Mouse (Mus musculus): ENCODE measurements around the gene Ano8. TPM values are rescaled to one million over a fixed set of nuclear protein-coding genes. Genes with fewer than 3 reads are reported as not detected.

The Ano8 gene
- total RNA-seq, 2 experiments from 2014 or later: 18.1 to 18.6 TPM

DNA sequence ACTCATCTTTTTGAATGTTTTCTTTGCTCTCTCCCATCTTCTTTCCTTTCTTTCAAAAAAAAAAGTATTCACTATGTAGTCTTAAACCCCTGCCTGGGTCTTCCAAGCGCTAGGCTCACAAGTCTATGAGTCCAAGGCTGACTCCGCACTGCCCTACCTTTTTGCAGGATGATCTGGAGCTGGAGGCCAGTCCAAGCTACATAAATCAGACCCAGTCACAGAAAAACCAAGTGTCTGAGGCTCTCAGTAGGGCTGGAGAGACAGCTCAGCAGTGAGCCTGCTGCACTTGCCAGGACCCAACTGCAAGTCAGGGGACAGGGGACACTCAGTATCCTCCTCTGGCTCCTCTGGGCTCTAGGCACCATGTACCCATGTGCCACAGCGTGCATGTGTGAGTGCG, 18.6 kb upstream of the Ano8 start:
- intact Hi-C loops (cut with DNase I): no loop called here
- no peak for DNase-seq

DNA sequence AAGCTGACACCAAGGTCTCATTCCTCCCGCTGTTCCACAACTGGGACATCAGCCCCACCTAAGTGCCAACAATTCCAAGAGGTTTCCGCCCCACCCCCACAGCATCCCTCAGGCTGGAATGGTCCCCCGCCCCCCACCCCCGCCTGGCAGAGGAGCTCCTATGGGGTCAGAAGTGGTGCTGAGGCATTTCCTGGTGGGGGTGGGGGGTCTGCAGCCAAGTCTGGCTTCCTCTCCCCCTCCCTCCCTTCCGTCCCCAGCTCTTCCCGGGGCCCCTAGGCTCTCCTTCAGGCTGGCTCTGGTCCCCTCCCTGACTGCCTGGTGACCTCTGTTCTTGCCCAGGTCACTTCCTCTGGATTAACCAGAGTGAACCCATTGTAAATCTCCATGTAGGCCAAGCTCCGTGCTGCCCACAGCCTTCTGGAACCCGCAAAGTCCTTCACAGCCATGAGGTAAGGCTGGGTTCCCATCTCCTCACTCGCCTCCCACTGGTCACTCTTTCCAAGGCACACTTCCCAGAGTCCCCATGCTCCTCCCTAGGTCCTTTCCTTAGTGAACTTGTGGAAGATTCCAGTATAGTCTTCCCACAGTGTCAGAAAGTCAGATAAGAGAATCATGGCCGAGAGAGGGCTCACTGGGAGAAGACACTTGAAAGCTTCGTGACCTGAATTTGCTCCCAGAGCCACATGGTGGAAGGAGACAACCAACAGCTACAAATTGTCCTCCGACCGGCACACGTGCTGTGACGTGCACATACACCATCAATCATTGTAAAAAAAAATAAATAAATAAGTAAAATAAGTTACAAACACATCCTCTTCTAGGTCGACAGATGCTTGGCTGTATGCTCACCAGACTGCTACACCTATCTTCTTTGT, 13.3 kb upstream of the Ano8 start:
- intact Hi-C loops (cut with DNase I): no loop called here
- peak in 1 of 2 experiments; percentile 12 for DNase-seq

DNA sequence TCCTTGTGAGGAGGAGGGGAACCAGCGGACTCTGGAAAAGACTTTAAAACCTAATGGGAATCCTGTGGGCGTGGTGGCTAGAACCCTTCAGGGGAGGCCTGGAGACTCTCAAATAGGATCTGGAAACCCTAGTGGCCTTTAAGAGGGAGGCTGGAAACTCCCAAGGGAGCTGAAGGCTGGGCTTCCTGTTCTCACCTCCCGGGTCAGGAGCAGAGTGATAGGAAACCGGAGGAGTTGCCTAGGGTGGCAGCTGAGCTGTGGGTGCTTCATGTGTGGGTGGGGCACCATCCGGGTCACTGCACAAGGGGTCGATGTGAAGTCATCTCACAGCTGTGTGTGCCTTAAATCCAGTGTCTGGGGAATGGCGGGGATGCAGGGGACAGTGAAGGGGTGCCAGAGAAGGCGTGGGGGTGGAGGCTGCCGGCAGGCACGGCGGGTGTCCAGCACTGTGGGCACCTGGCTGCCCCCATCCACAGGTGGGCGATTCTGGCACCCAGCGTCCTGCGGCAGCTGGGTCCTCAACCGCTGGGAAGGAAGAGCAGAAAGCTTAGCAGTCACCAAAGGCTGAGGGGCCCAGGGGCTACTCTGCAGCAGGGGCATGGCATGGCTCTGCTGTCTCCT, 12.2 kb upstream of the Ano8 start:
- DNase-seq: peak; percentile 44 to 49
- intact Hi-C loops (cut with DNase I): no loop called here

DNA sequence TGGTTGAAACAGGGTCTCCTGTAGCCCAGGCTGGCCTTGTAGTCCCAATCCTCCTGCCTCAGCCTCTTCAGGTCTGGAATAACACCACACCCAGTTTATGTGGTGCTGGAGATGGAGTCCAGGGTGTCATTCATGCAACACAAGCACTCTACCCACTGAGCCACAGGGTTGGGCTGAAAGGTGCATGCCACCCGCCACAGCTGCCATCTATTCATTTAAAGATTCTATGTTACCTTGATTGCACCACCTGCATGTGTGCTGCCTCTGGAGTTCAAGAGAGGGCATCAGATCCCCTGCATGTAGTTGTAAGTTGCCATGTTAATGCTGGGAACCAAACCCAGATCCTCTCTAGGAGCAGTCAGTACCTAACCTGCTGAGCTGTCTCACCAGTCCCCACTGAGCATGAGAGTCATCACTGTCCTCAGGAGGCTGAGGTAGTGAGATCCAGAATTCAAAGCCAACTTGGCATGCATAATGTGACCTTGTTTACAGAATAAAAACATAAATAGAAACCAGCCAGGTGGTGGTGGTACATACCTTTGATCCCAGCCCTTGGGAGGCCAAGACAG, 11.4 kb upstream of the Ano8 start:
- DNase-seq: no peak
- intact Hi-C loops (cut with DNase I): no loop called here

DNA sequence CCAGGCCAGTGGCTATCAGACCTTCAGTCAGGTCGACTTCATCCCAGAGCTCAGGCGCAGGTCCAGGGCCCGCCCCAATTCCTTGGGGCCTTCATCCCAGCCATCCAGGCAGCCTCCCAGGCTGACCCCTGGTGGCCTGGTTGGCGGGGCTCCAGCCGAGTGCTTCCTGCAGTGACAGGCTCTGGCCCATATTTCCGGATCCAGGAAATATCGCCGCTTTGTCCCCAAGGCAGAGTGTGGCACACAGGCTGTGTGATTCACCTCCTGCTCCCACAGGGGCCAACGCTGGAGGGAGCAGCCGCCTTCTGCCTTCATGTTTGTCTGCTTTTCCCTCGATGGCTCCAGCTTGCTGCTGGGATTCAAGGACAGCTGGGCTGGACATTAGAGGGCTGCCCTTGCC, 10.7 kb upstream of the Ano8 start:
- peak; percentile 91 to 93 for DNase-seq
- intact Hi-C loops (cut with DNase I): no loop called here

DNA sequence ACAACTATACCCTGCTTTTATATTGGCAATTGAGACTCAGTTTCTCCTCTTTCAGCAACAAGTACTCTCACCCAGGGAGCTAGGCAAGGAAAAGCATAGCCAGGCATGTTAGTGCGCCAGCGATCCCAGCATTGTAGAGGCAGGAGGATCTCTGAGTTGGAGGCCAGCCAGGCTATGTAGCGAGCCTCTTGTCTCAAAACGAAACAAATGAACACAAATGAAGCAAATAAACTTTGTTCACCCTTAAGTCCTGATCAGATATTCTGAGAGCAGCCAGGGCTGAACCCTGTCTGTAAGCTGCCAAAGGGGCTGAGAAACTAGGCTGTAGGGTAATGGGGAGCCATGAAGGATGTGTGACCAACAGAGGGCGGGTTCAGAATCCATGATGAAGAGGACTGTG, 10.0 kb upstream of the Ano8 start:
- peak in 1 of 2 experiments; percentile 31 for DNase-seq
- intact Hi-C loops (cut with DNase I): loop anchor here (1.0 kb wide), 1 partner anchor 25 kb away; no protein-coding TSS in a partner anchor

DNA sequence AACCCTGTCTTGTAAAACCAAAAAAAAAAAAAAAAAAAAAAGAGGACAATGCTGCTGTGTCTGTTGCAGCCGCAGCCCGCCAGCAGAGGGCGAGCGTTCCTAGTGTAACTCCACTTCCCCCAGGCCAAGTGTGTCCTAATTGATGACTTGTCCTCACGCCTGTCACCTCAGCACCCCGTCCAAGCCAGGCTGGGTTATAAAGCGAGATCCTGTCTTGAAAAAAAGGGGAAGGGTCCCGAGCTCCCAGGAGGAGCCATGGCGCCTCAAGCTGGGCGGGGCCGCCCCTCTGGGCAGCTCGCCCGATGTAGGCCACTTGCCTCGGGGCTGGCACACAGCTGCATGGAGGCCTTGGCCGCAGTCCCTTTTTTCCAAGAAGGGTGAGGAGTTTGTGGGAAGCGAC, 9.3 kb upstream of the Ano8 start:
- intact Hi-C loops (cut with DNase I): loop anchor here (1.0 kb wide), 1 partner anchor 26 kb away; no protein-coding TSS in a partner anchor
- DNase-seq: peak; percentile 89 to 91

DNA sequence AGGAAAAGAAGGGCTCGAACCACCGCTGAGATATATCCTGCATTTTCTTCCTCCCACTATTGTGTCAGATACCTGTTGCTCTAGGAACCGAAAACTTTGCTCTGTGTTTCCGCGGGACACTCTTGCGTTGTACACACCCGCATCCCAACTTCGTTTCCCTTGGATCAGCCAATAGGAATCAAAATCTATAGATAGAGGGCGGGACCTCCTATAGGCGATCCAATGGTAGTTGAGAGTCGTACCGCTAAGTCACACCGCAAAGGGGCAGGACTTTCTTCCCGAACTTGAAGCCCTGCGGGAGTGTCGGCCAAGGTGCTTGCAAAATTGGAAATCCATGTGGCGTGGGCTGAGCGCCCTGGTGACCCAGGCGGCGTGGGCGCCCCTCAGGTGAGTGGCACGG, 2.7 kb upstream of the Ano8 start:
- intact Hi-C loops (cut with DNase I): loop anchor here (5.0 kb wide), 1 partner anchor 121 kb away; the partner anchor contains the start of gene Use1
- DNase-seq: peak; percentile 88 to 89

DNA sequence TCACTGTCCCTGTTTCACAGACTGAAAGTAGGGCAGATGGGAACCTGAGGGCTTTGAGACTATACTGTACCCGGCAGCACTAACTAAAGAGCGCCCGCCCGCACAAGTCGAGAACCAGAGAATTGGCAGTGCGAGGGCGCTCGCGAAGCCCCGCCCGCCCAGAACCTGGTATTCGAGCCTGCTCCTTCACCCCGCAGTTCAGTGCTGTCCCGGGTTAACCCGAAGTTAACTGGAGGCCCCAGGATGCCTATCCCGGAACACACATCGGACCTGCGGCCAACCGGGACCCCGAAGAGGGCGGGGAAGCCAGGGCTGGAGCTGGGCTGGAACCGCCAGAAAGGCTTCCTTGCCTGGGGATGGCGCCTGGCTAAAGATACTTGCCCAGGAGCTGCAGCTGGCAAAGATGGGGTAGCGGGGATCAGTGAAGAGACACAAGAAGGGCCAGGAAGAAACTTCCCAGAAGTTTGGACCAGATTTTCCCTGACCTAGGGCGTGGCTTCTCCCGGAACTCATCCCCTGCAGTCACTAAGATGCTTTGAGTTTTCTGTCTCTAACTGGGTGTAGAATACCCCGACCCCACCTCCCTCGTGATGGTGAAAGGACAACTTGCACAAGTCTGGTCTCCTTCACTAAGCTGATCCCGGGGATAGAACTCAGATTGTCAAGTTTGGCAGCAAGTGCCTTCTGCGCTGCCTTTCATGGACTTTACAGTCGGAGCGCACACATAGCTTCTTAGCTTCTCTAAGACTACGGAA, 2.1 kb upstream of the Ano8 start, which contains the start of gene Gtpbp3:
Gtpbp3 (plus strand) TSS at position 413 of the 755 bp plus-strand sequence.
- intact Hi-C loops (cut with DNase I): loop anchor here (5.0 kb wide), 1 partner anchor 121 kb away; the partner anchor contains the start of gene Use1
- peak; percentile 82 to 84 for DNase-seq

DNA sequence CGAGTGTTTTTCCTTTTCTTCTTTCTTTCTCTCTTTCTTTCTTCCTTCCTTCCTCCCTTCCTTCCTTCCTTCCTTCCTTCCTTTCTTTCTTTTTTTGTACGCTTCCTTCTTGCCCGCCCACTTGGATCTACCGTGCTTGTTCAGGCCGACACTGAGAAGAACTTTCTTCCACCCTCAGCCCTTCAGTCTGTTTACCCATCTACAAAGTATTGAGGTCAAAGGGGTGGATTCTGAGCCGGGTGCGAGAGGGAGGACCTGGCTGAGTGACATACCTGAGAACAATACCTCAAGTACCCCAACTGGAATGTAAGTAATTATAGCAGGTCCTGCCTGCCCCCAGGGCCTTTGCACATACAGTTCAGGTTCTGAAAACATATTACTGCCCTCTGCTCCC, 370 bp upstream of the Ano8 start:
- intact Hi-C loops (cut with DNase I): loop anchor here (5.0 kb wide), 1 partner anchor 119 kb away; the partner anchor contains the start of gene Use1
- no peak for DNase-seq

DNA sequence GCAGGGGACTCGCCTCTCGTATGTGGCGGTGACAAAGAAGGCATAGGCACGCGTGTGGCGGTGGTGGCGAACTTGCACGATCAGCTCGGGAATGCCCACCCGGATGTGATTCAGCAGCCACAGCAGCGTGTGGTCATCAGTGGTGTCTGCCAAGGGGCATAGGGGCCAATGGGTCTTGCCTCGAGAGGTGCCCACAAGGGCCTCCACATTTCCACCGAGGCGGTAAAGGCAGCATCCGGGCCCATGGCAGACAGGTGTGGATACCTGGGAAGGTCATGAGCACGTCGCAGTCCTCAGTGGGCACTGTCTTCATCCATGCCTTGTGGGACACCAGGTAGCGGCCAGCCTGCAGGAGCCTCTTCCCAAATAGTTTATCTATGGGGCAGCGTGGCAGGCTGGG, 1.0 kb downstream of the Ano8 start:
- intact Hi-C loops (cut with DNase I): loop anchor here (5.0 kb wide), 1 partner anchor 117 kb away; the partner anchor contains the start of gene Use1
- no peak for DNase-seq

DNA sequence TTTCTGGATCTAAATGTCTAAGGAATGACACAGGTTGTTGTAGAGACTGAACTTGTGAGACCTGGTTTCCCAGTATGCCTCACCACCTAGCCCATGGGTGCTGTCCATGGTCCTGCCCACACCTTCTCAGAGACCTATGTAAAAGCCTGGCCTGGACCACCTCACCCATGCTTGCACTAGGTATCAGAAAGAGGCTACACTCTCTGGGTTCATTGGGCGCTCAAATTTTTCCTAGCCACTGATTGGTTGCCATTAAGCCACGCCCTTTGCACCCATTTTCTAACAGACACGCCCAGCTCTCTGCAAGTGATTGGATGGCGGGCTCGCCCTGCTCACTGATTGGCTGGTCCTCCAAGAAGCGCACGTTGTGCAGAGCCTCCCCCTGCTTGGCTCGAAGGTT, 1.8 kb downstream of the Ano8 start:
- intact Hi-C loops (cut with DNase I): no loop called here

DNA sequence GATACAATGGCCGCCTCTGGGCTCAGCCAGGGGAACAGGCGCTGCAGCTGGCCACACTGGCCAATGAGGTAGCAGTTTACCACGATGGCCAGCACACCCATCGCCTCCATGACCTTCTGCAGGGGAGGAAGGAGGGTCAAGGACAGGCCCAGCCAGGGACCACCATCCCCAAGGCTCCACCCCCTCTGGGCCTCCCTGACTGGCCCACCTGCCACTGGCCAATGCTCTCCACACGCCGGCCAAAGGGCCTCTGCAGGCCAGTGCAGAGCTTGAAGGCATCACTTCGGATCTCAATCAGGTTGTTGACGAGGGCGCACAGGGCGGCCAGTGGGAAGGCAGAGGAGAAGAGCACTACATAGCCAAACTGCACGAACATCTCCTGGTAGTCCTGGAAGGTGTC, 6.8 kb downstream of the Ano8 start:
- DNase-seq: no peak
- intact Hi-C loops (cut with DNase I): no loop called here

More for the DNA sequence above, 1.8 kb downstream of the Ano8 start:
- peak in 1 of 2 experiments; percentile 43 for DNase-seq

DNA sequence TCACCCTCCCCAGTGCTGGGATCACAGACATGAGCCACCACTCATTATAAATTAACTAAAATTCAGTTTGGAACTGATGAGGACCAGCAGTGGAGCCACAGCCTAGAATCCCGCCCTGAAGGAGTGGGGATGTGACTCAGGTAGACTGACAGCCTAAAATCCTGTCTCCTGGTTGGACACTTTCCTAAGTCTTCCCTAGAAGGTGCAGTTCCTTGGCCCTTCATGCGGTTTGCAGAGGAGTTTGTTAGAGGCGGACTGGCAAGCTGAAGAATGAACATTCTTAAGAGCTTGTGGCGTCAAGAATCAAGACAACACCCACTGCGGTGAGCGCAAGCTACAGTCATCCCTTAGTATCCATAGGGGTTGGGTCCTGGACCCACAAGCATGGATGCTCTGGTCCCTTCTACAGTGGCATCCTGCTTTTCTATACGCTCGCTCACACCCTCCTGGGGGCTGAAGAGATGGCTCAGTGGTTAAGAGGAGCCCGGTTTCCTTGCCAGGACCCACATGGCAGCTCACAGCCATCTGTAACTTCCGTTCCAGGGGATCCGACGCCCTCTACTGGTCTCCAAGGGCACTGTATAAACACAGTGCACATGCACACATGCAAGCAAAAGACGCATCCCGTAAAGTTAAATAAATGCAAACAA, 8.4 kb downstream of the Ano8 start:
- DNase-seq: no peak
- intact Hi-C loops (cut with DNase I): no loop called here

DNA sequence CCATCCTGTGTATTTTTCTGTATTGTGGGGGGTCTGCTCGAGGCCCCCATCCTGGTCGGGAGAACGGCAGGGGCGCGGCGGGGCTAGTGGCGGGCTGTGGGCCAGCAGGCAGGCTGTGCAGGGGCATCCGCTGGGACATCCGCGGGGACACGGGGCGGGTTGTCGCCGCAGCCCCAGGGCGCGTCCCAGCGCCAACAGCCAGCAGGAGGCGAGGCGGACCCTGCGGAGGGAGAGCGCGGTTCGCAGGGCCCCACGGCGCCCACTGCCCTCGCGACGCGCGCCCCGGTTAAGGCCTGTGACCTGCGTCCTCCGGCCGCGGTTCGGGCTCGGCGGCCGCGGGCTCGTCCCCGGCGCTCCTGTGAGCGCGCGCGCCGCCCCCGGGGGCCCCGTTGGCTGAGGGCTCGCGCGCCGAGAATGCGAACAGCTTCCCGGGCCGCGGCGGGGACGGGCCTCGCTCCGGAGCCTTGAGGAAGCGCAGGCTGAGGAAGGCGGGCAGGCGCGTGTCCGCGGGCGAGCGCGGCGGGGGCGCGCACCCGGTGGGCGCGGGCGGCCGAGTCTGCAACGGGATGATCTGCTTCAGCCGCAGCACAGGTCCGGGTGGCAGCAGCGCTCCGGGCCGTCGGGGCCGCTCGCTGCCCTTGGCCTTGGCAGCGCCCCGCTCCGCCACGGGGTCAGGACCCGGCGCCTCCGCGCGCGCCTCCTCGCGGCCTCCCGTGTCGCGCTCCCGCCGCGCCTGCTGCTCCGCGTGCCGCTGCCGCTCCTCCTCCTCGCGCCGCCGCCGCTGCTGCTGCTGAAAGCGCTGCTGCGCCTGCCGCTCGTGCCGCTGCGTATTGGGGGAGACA, 9.4 kb downstream of the Ano8 start:
- intact Hi-C loops (cut with DNase I): no loop called here
- DNase-seq: peak; percentile 82 to 88

DNA sequence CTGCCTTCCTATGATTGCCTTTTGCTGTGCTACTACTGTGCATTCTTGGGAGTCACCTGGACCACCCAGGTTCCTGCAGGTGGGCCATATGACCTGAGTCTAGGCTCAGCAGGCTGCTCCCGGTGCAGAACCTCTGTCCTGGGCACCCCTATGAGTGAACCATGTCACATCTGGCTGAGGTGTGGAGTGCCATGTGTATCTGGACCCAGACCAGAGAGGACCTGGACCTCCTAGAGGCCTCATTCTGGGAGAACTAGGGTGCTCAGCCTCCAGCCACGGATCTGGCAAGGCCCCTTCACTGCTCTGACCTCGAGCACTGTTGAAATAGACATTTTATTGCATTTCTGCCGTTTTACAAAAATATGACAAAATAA, 10.1 kb downstream of the Ano8 start:
- DNase-seq: no peak
- intact Hi-C loops (cut with DNase I): no loop called here

DNA sequence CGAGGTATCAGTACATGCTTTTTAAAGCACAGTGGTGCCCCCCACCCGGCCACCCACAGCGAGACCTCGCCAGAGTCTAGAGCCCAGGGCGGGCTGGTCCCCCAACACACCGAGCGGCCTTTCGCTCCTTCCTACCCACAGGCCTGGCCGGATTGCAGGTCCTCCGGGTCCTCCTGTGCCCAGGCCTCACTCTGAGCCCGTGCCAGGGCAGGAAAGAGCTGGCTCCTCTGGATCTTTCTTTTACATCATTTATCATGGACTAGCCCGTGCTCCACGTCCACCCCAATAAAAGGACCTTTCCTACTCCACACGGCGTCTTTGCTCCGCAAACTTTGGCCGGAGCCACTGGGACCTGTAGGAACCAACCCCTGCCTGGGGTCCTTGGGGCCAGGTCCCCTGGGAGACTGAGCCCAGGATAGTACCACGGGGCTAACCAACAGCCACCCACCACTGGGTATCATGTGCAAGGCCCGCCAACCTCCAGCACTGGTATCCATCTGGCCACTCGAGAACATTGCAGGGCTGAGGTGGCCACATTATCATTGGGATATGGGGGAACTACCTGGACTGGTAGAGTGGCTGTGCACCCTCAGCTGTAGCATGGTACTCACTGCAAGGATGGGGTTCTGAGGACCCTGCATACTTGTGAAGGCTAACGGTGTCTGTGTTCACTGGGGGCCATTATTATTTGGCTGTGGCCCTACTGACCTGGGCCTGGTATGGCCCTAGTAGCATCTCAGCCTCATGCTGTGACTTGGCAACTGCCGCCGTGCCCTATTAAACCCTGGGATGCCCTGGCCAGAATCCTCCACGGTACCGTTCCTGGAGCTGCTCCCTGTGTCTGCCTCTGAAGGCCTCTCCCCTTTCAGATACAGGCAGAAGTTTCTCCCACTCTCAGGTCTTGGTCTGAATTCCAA, 10.7 kb downstream of the Ano8 start:
- intact Hi-C loops (cut with DNase I): no loop called here
- no peak for DNase-seq

DNA sequence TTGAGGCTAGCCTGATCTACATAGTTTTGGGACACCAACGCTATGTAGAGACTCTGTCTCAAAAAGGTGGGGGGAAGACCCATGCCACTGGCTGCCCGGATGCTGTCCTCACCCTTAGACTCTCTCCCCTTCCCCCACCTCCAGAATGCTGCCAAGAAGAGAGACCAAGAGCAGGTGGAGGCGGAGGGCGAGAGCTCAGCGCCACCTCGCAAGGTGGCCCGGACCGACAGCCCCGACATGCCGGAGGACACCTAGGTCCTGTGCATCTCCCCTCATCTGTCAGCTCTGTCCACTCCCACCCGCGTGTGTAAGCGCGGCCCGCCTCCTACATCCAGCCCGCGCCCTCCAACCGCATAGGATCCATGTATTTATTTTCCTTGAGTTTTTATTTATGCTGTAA, 11.4 kb downstream of the Ano8 start:
- DNase-seq: no peak
- intact Hi-C loops (cut with DNase I): no loop called here

Measured in heart, postnatal 36 days (tissue).